Mouse (Mus musculus) embryonic facial prominence, embryonic 14.5 days (tissue): ENCODE results near the gene Samd5. TPM values are rescaled to one million over a fixed set of nuclear protein-coding genes. Genes with fewer than 3 reads are reported as not detected.

ENCODE experiments used
- ATAC-seq: fragments of 200-750 bp; cut with Nextera tagmentation; 2 replicates; pipeline ENCODE4 v1.8.0; 2017; ENCODE audit warnings: low read depth, moderate number of reproducible peaks, moderate TSS enrichment
- DNase-seq: peaks from one replicate; pipeline ENCODE4 v3.0.0-alpha.2; 2015; ENCODE audit warnings: low spot score
- H3K27ac ChIP-seq: fragments of 300-500 bp; sonication (generic); replicated peaks from 2 replicates; pipeline ENCODE4 v1.5.1; 2014; ENCODE audit warnings: low read depth, mild to moderate bottlenecking, low read length, moderate library complexity
- H3K27me3 ChIP-seq: fragments of 300-500 bp; sonication (generic); replicated peaks from 2 replicates; pipeline ENCODE4 v1.6.1; 2014; ENCODE audit warnings: low read length; ENCODE audit not compliant: control insufficient read depth, insufficient read depth
- H3K36me3 ChIP-seq: fragments of 300-500 bp; sonication (generic); 2 replicates; pipeline ENCODE4 v1.6.1; 2014; ENCODE audit warnings: low read length, mixed read lengths; ENCODE audit not compliant: control insufficient read depth, insufficient read depth
- H3K4me1 ChIP-seq: fragments of 300-500 bp; sonication (generic); 2 replicates; pipeline ENCODE4 v1.6.1; 2014; ENCODE audit warnings: antibody characterized with exemption, low read length; ENCODE audit not compliant: control insufficient read depth, insufficient read depth
- H3K4me2 ChIP-seq: fragments of 300-500 bp; sonication (generic); 2 replicates; pipeline ENCODE4 v1.6.1; 2014; ENCODE audit warnings: low read depth, mild to moderate bottlenecking, low read length, moderate library complexity, mixed read lengths
- H3K4me3 ChIP-seq: fragments of 300-500 bp; sonication (generic); 2 replicates; pipeline ENCODE4 v1.5.1; 2014; ENCODE audit warnings: low read depth, mild to moderate bottlenecking, low read length
- H3K9ac ChIP-seq: fragments of 300-500 bp; sonication (generic); 2 replicates; pipeline ENCODE4 v1.6.1; 2014; ENCODE audit warnings: low read depth, mild to moderate bottlenecking, low read length, moderate library complexity, mixed read lengths
- H3K9me3 ChIP-seq: fragments of 300-500 bp; sonication (generic); 2 replicates; pipeline ENCODE4 v1.6.1; 2016; ENCODE audit warnings: low read length; ENCODE audit not compliant: control insufficient read depth
- WGBS: fragments of 180-500 bp; shearing (Covaris S2); extraction: QIAGEN DNeasy Blood & Tissue Kit; methylation state at CpG from one replicate; pipeline ENCODE4 v1.1.7; 2014; 5-methylcytosine and 5-hydroxymethylcytosine counted together
- polyA plus RNA-seq: library from polyadenylated mRNA; unstranded; fragments of >200 nt; fragmentation: Nextera tagmentation; extraction: Ambion mirVana; gene quantifications from 2 replicates; pipeline ENCODE4 v1.2.1, GENCODE M21; 2014

Gene Samd5
- polyA plus RNA-seq, 1 experiment from 2014 or later, result 6.9 TPM

- Histone ChIP-seq H3K4me3 (no peak overlapping the region), H3K27ac (no peak overlapping the region)
- 63% methylated on average over 16 of the region's 16 CpGs for WGBS
These were observed 19.1 kb upstream of the Samd5 start for GRCm38 (mm10) chr10:9693990-9694699.

GRCm38 (mm10) chr10:9680928-9681327 lies 5.9 kb upstream of the Samd5 start:
- no peak overlapping the region for H3K27ac ChIP-seq
- no peak overlapping the region for H3K4me2 ChIP-seq
- no peak overlapping the region for H3K4me3 ChIP-seq
- 83% methylated on average over 6 of the region's 6 CpGs for WGBS
- no peaks in the 10 kb centered on the region for H3K36me3 ChIP-seq
- H3K9me3 ChIP-seq, result no peaks in the 10 kb centered on the region
- no peak overlapping the region for H3K9ac ChIP-seq
- DNase-seq, result no peak
- no peak for ATAC-seq
- H3K27me3 ChIP-seq, result no peaks in the 10 kb centered on the region
- peaks cover 3% of the 10 kb centered on the region; the same call in 1 of the 2 replicates for H3K4me1 ChIP-seq

More at GRCm38 (mm10) chr10:9693990-9694699, 19.1 kb upstream of the Samd5 start:
- no peak for DNase-seq
- H3K9ac ChIP-seq, result no peak overlapping the region
- H3K9me3 ChIP-seq, result no peaks in the 10 kb centered on the region
- H3K36me3 ChIP-seq, result no peaks in the 10 kb centered on the region
- H3K4me1 ChIP-seq, result no peaks in the 10 kb centered on the region
- no peak overlapping the region for H3K4me2 ChIP-seq
- no peak for ATAC-seq
- H3K27me3 ChIP-seq, result no peaks in the 10 kb centered on the region

DNA sequence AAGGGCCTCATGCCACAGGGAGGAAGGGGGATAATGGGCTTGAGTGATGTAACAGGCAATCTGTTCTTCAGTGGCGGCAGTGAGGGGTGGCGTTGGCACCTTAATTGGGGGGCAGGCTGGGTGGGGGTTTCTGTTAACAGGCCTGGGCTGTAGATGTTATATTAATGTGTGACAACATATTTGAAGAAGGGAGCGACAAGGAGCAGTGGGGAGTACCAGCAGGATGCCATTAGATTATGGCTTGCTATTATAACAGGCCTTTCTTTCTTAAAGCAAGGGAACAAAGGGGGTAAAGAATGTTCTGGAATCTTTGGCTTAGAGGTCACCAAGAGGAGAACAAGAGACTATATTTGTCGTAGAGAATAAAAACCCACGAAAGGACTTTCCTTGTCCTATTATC lies 4.9 kb upstream of the Samd5 start:
- no peak overlapping the region for H3K4me3 ChIP-seq
- H3K9ac ChIP-seq, result no peak overlapping the region
- no peak for ATAC-seq
- no peak overlapping the region for H3K27ac ChIP-seq
- H3K4me1 ChIP-seq, result peaks cover 5% of the 10 kb centered on the region; the same call in 1 of the 2 replicates
- WGBS, result 54% methylated on average over 5 of the region's 5 CpGs
- no peaks in the 10 kb centered on the region for H3K27me3 ChIP-seq
- DNase-seq, result no peak
- H3K36me3 ChIP-seq, result no peaks in the 10 kb centered on the region
- no peaks in the 10 kb centered on the region for H3K9me3 ChIP-seq
- no peak overlapping the region for H3K4me2 ChIP-seq

DNA sequence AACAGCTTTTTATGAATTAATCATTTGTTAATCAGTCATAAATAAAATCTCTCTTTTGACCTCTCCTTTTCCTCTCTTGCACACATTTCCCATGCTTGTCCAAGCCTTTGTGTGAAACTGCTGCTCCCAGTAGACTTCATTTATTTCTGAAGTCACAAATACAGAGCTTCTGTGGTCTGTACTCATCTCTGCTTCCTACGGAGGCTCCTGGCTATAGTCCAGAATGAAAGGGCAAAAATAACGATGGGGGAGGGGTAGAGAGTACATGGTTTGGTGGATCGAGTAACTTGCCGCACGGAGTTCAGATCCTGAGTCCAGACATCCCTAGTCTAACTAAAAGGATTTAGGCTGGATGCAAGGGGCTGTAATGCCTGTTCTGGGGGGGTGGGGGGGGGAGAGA lies 3.1 kb upstream of the Samd5 start:
- ATAC-seq (no peak), DNase-seq (no peak)
- Histone ChIP-seq H3K27ac (no peak overlapping the region), H3K27me3 (no peaks in the 10 kb centered on the region), H3K4me1 (peaks cover 5% of the 10 kb centered on the region), H3K9ac (no peak overlapping the region), H3K9me3 (no peaks in the 10 kb centered on the region), H3K36me3 (no peaks in the 10 kb centered on the region), H3K4me2 (no peak overlapping the region), H3K4me3 (no peak overlapping the region)
- 30% methylated on average over 5 of the region's 5 CpGs for WGBS

DNA sequence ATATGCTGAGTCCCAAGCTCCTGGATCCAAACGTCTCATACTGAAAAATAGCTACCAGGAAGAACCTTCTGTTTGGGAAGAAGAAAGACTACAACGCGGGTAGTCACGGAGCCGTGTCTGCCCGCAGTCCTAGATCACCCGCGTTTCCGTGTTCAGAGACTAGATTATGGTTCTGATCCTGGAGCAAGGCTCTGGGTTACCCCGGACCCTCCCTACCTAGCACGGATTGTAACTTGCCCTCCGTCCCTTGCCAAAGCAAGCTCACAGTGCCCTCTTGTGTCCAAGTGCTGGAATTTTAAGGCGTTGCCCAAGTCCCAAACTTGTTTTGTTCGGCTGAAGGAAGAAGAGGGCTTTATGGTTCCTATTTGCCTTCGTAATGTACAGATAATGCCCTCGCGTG lies 1.9 kb upstream of the Samd5 start:
- H3K27ac ChIP-seq, result no peak overlapping the region
- peak overlapping the region; percentile 10; the same call in 1 of the 2 replicates for H3K4me3 ChIP-seq
- peak; percentile 95 for DNase-seq
- ATAC-seq, result peak; percentile 69
- peaks cover 5% of the 10 kb centered on the region for H3K4me1 ChIP-seq
- no peaks in the 10 kb centered on the region for H3K27me3 ChIP-seq
- H3K9me3 ChIP-seq, result no peaks in the 10 kb centered on the region
- H3K4me2 ChIP-seq, result peak overlapping the region; percentile 47
- no peaks in the 10 kb centered on the region for H3K36me3 ChIP-seq
- H3K9ac ChIP-seq, result no peak overlapping the region
- 2% methylated on average over 17 of the region's 17 CpGs for WGBS

- Histone ChIP-seq H3K27ac (no peak overlapping the region), H3K4me3 (peak overlapping the region; percentile 63), H3K36me3 (no peaks in the 10 kb centered on the region), H3K27me3 (no peaks in the 10 kb centered on the region), H3K9me3 (no peaks in the 10 kb centered on the region), H3K4me1 (peaks cover 5% of the 10 kb centered on the region), H3K4me2 (peak overlapping the region; percentile 95), H3K9ac (no peak overlapping the region)
- DNase-seq (no peak), ATAC-seq (no peak)
- WGBS, result 8% methylated on average over 7 of the region's 7 CpGs
These were observed 1.4 kb upstream of the Samd5 start for GRCm38 (mm10) chr10:9676418-9676786.

- Histone ChIP-seq H3K36me3 (no peaks in the 10 kb centered on the region), H3K4me1 (peaks cover 5% of the 10 kb centered on the region), H3K4me3 (peak overlapping the region; percentile 63), H3K4me2 (peak overlapping the region; percentile 95), H3K9me3 (no peaks in the 10 kb centered on the region), H3K27ac (peak overlapping the region; percentile 49; the same call in 1 of the 2 replicates), H3K9ac (peak overlapping the region; percentile 68), H3K27me3 (no peaks in the 10 kb centered on the region)
- WGBS, result 2% methylated on average over 36 of the region's 36 CpGs
- ATAC-seq (peak; percentile 36), DNase-seq (no peak)
These were observed 776 bp upstream of the Samd5 start for GRCm38 (mm10) chr10:9675550-9676417.

DNA sequence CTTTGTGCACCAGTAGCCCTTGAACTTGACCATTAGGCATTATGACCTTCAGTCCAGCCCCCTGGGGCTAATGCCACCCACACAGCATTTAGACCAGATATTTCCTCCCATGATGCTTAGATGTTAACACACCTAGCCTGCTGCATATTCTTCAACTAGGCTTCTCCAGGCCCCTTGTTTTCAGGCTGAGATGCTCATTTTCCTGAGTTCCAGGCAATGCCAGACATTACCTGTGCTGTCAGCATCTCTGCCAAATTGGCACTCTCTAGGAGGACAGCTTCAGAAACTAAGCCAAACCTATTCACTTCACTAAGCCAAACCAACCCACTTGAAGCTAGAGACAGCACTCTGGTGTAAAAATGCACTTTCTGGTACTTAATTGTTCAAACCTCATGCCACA lies 1.7 kb downstream of the Samd5 start:
- H3K4me1 ChIP-seq, result peaks cover 8% of the 10 kb centered on the region
- no peak overlapping the region for H3K27ac ChIP-seq
- H3K9me3 ChIP-seq, result no peaks in the 10 kb centered on the region
- H3K4me3 ChIP-seq, result peak overlapping the region; percentile 63
- H3K4me2 ChIP-seq, result peak overlapping the region; percentile 95
- no peaks in the 10 kb centered on the region for H3K36me3 ChIP-seq
- ATAC-seq (no peak), DNase-seq (no peak)
- H3K27me3 ChIP-seq, result no peaks in the 10 kb centered on the region
- no peak overlapping the region for H3K9ac ChIP-seq
